Mouse (Mus musculus): Measurements from ENCODE around the gene Neurl1a. TPM values are rescaled to one million over a fixed set of nuclear protein-coding genes. Genes with fewer than 3 reads are reported as not detected.
"Not testable (repeated sequence)": the region's sequence is repeated elsewhere in the genome, so short reads cannot be mapped to it uniquely, and the experiment has no call there.

Gene Neurl1a
- polyA plus RNA-seq, 1 experiment from 2014 or later, result 0.76 TPM

DNA sequence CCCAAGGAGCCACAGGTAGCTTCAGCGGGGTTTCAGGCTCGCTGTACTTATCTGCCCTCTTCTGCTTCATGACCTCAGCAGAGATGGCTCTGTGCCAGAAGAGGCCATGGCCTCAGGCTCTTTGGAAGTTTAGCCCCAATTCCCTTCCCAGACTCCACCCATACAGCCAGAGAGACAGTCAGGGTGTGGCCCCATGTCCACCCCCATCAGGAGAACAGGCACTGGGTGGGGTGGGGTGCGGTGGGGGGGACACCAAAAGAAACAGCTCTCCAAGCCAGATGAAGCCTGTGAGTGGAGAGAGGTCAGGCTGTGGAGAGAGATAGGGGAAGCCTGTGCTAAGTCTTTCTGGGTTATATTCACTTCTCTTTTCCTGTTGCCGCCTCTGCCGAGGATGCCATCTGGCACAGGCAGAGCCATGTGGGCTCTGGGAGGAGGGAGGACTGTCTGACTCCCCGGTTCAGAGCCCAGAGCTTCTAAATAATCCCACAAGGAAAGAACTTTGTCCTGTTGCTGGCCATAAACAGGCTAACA is 41.5 kb upstream of the Neurl1a start:
- Histone ChIP-seq H3K4me3 (ENCODE audit: low read depth, low read length) (peak overlapping the region; percentile 45), H3K27ac (ENCODE audit: low read depth) (peak overlapping the region; percentile 81; the same call in 1 of the 2 replicates), H3K9me3 (ENCODE audit: low read length) (no peaks in the 10 kb centered on the region), H3K36me3 (replicated peaks; ENCODE audit: insufficient read depth, low read length) (no peaks in the 10 kb centered on the region; the same call in none of the 2 replicates), H3K27me3 (ENCODE audit: insufficient read depth, low read length) (0 out of 2 replicates have a peak, but pooled peaks cover 8% of the 10 kb centered on the region), H3K4me1 (ENCODE audit: insufficient read depth) (peaks cover 8% of the 10 kb centered on the region; the same call in 1 of the 2 replicates), H3K4me2 (ENCODE audit: low read depth, low read length) (peak overlapping the region; percentile 68), H3K9ac (replicated peaks) (peak overlapping the region; percentile 63)
- DNase-seq (peak; percentile 74), ATAC-seq (peak; percentile 72)
- 7% methylated on average over 6 of the region's 6 CpGs for WGBS (ENCODE audit: insufficient replicate concordance)
- TF ChIP-seq CTCF (IDR thresholded peaks at IDR 0.05; ENCODE audit: low read depth) (no peak), EP300 (IDR thresholded peaks at IDR 0.05; ENCODE audit: low read depth) (no peak)

DNA sequence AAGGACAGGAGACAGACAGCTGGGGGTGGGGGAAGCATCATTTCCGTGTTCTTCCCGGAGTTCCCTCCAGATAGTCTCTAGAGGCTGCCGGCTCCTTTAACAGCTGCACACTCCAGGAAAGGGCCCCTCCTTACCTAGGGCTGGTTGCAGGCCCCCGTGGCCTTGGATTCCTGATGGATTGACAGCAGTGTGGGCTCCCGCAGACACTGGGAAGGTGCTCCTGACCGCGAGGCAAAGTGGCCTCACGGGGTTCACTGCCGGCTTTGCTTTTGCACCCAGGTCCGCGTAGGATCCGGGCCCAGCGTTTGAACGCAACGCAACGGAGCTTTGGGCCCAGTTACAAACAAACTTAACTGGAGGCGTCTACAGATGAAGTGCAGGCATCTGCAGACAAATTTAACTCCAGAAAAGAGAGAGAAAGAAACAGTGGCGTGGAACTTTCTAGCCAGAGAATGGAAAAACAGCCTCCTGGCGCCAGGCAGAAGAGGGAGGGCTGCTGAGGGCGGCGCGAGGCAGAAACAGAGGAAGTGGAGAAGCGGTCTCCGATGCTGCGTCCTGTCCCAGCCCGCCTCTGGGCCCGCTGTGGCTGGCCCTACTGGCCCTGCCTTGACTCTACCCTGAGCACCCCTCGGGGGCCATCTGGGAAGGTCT is 40.7 kb upstream of the Neurl1a start, which contains the start of gene Calhm2:
TSS of gene Calhm2 (minus strand) at position 524 of the 651 bp plus-strand sequence.
- peak; percentile 53 for DNase-seq
- TF ChIP-seq EP300 (IDR thresholded peaks at IDR 0.05; ENCODE audit: low read depth) (no peak), CTCF (IDR thresholded peaks at IDR 0.05; ENCODE audit: low read depth) (no peak)
- Histone ChIP-seq H3K9me3 (ENCODE audit: low read length) (no peaks in the 10 kb centered on the region), H3K4me3 (ENCODE audit: low read depth, low read length) (peak within 1 kb of the TSS; percentile 45), H3K4me2 (ENCODE audit: low read depth, low read length) (peak within 1 kb of the TSS; percentile 68), H3K4me1 (ENCODE audit: insufficient read depth) (peaks cover 8% of the 10 kb centered on the region; the same call in 1 of the 2 replicates), H3K27me3 (ENCODE audit: insufficient read depth, low read length) (0 out of 2 replicates have a peak, but pooled peaks cover 8% of the 10 kb centered on the region), H3K9ac (replicated peaks) (peak within 1 kb of the TSS; percentile 63), H3K36me3 (replicated peaks; ENCODE audit: insufficient read depth, low read length) (no peaks in the 10 kb centered on the region; the same call in 1 of the 2 replicates), H3K27ac (ENCODE audit: low read depth) (peak within 1 kb of the TSS; percentile 81)
- peak; percentile 52 for ATAC-seq
- 6% methylated on average over 28 of the region's 28 CpGs for WGBS (ENCODE audit: insufficient replicate concordance)

DNA sequence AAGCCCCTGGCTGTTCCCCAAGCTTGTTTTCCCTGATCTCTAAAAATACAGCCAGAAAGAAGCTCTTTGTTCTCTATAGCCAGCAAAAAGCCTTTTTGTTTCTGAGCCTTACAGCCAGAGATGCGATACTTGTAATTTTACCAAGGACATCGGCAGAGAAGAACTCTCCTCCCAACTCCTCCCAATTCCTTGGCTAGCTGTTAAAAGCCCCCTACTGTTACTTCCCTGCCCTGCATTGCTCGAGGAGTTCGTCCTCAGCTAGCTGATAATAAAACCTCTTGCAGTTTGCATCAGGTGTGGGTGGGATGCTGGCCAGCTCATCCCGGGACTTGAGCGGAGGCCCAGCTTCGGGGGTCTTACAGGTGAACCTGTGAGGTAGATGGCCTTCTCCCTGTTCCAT is 39.0 kb upstream of the Neurl1a start:
- not testable (repeated sequence) for DNase-seq; H3K36me3 ChIP-seq (replicated peaks; ENCODE audit: insufficient read depth, low read length); H3K9ac ChIP-seq (replicated peaks); ATAC-seq; H3K27ac ChIP-seq (ENCODE audit: low read depth); H3K4me1 ChIP-seq (ENCODE audit: insufficient read depth); H3K4me3 ChIP-seq (ENCODE audit: low read depth, low read length); H3K9me3 ChIP-seq (ENCODE audit: low read length); H3K4me2 ChIP-seq (ENCODE audit: low read depth, low read length); H3K27me3 ChIP-seq (ENCODE audit: insufficient read depth, low read length)
- 54% methylated on average over 7 of the region's 7 CpGs for WGBS (ENCODE audit: insufficient replicate concordance)

DNA sequence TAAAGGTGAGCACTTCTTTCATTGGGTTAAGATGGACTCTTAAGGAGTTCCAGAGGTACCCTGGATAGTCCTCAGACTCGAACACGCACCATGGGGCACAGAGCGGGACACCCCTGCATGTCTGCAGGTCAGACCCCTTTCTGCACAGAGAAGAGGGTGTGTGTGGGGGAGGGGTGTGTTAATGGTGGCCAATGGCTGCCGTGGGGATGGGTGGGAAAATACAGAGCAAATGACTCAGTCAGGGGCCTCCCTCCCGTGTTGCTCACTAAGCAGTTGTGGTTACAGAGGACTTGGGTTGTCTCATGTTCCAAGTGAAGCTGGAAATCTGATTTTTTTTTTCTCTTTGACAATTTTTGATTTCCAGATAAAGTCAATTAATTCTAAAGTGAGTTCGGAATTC is 36.2 kb upstream of the Neurl1a start:
- ATAC-seq (no peak), DNase-seq (no peak)
- H3K4me2 ChIP-seq (ENCODE audit: low read depth, low read length), result no peak overlapping the region
- TF ChIP-seq EP300 (IDR thresholded peaks at IDR 0.05; ENCODE audit: low read depth), result no peak
- no peak for TF ChIP-seq CTCF (IDR thresholded peaks at IDR 0.05; ENCODE audit: low read depth)
- no peak overlapping the region for H3K4me3 ChIP-seq (ENCODE audit: low read depth, low read length)
- no peaks in the 10 kb centered on the region for H3K4me1 ChIP-seq (ENCODE audit: insufficient read depth)
- no peaks in the 10 kb centered on the region for H3K9me3 ChIP-seq (ENCODE audit: low read length)
- no peak overlapping the region for H3K27ac ChIP-seq (ENCODE audit: low read depth)
- no peaks in the 10 kb centered on the region for H3K36me3 ChIP-seq (replicated peaks; ENCODE audit: insufficient read depth, low read length)
- 63% methylated on average over 6 of the region's 6 CpGs for WGBS (ENCODE audit: insufficient replicate concordance)
- H3K27me3 ChIP-seq (ENCODE audit: insufficient read depth, low read length), result 0 out of 2 replicates have a peak, but pooled peaks cover 8% of the 10 kb centered on the region
- no peak overlapping the region for H3K9ac ChIP-seq (replicated peaks)

DNA sequence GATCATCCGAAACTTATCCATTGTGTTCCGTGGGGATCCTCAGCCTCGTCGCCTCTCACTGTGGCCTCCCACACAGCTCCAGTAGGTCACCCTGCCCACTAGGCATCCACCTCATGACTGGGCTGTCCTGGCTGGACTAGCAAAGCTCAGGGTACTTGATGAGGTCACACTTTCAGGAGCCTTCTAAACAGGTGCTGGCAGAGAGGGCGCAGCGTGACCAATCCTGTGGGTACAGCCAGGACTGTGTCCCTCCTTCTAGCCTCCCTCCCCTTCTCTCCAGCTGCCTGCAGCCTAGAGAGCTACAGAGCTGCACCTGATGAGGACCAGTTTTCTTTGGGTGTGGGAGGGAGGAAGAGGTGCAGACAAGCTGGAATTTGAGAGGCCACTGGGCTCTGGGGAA is 34.5 kb upstream of the Neurl1a start, which contains the start of gene Calhm1:
TSS of gene Calhm1 (minus strand) at position 101 of the 400 bp plus-strand sequence.
- ATAC-seq, result no peak
- WGBS (ENCODE audit: insufficient replicate concordance), result 83% methylated on average over 6 of the region's 6 CpGs

DNA sequence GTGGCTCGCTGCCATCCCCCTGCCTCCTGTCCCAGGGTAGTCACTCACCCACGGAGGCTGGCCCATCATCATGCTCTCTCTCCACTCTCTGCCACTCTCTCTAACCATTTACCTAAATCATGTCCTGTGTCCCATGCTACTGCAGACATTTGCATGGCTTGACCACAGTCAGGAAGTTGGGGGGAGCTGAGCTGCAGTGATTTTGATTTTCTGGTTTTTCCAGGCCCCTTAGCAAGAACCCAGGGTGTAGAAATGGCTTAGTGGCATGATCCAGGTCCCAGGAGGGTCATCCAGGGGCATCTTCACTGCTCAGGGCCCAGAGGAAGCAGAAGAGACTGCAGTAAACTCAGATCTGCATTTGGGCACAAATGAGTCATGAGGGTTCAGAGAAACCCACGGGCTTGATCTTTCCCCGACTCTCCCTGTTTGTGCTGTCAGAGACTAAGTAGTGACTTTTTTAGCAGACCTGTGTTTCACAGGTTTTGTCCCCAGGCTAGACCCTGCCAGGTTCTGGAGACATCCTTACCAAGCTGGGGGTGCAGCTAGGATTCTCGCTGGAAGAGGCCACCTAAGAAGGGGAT is 30.3 kb upstream of the Neurl1a start:
- no peaks in the 10 kb centered on the region for H3K9me3 ChIP-seq (ENCODE audit: low read length)
- H3K36me3 ChIP-seq (replicated peaks; ENCODE audit: insufficient read depth, low read length), result no peaks in the 10 kb centered on the region
- peaks cover 2% of the 10 kb centered on the region; the same call in 1 of the 2 replicates for H3K4me1 ChIP-seq (ENCODE audit: insufficient read depth)
- H3K4me3 ChIP-seq (ENCODE audit: low read depth, low read length), result no peak overlapping the region
- H3K9ac ChIP-seq (replicated peaks), result no peak overlapping the region
- TF ChIP-seq CTCF (IDR thresholded peaks at IDR 0.05; ENCODE audit: low read depth) (no peak), EP300 (IDR thresholded peaks at IDR 0.05; ENCODE audit: low read depth) (no peak)
- ATAC-seq, result no peak
- peaks cover 11% of the 10 kb centered on the region; the same call in 1 of the 2 replicates for H3K27me3 ChIP-seq (ENCODE audit: insufficient read depth, low read length)
- no peak overlapping the region for H3K27ac ChIP-seq (ENCODE audit: low read depth)
- 59% methylated on average over 5 of the region's 5 CpGs for WGBS (ENCODE audit: insufficient replicate concordance)
- DNase-seq, result no peak
- no peak overlapping the region for H3K4me2 ChIP-seq (ENCODE audit: low read depth, low read length)

More for the DNA sequence above, 34.5 kb upstream of the Neurl1a start, which contains the start of gene Calhm1:
- Histone ChIP-seq H3K9me3 (ENCODE audit: low read length) (no peaks in the 10 kb centered on the region), H3K9ac (replicated peaks) (no peak within 1 kb of the TSS), H3K36me3 (replicated peaks; ENCODE audit: insufficient read depth, low read length) (no peaks in the 10 kb centered on the region), H3K27me3 (ENCODE audit: insufficient read depth, low read length) (0 out of 2 replicates have a peak, but pooled peaks cover 3% of the 10 kb centered on the region), H3K27ac (ENCODE audit: low read depth) (no peak within 1 kb of the TSS), H3K4me2 (ENCODE audit: low read depth, low read length) (no peak within 1 kb of the TSS), H3K4me1 (ENCODE audit: insufficient read depth) (no peaks in the 10 kb centered on the region), H3K4me3 (ENCODE audit: low read depth, low read length) (no peak within 1 kb of the TSS)
- no peak for DNase-seq
- TF ChIP-seq CTCF (IDR thresholded peaks at IDR 0.05; ENCODE audit: low read depth) (no peak), EP300 (IDR thresholded peaks at IDR 0.05; ENCODE audit: low read depth) (no peak)
